Mouse (Mus musculus) cerebellum, adult 2 months (tissue): ENCODE measurements around the gene Olfr1246. TPM values are rescaled to one million over a fixed set of nuclear protein-coding genes. Genes with fewer than 3 reads are reported as not detected.
"Not testable (repeated sequence)": the region's sequence is repeated elsewhere in the genome, so short reads cannot be mapped to it uniquely, and the experiment has no call there.

ENCODE experiments used
- DNase-seq, 2 experiments: peaks; one replicate each; pipeline ENCODE4 v3.0.0; 2021
- H3K27ac ChIP-seq: fragments of 200-500 bp; 2 replicates; pipeline ENCODE4 v1.5.1; 2012; ENCODE audit warnings: low read length, control low read depth, inconsistent platforms; ENCODE audit not compliant: insufficient read depth
- H3K27me3 ChIP-seq: fragments of 200-500 bp; 2 replicates; pipeline ENCODE4 v1.6.1; 2012; ENCODE audit warnings: inconsistent platforms, mild to moderate bottlenecking, low read length, moderate library complexity; ENCODE audit not compliant: control insufficient read depth, insufficient read depth
- H3K4me1 ChIP-seq: fragments of 200-500 bp; 2 replicates; pipeline ENCODE4 v1.6.1; 2011; ENCODE audit warnings: low read length; ENCODE audit not compliant: control insufficient read depth, insufficient read depth
- H3K4me3 ChIP-seq: fragments of 200-500 bp; replicated peaks from 2 replicates; pipeline ENCODE3; 2011; ENCODE audit warnings: mild to moderate bottlenecking, low read depth, low read length, control low read depth; ENCODE audit not compliant: insufficient read depth
- CTCF ChIP-seq: fragments of 200-500 bp; IDR thresholded peaks from 2 replicates; pipeline ENCODE4 v1.5.1; 2011; ENCODE audit warnings: low read depth, mild to moderate bottlenecking, control low read depth, low read length, moderate library complexity, borderline replicate concordance; ENCODE audit not compliant: insufficient read depth
- POLR2A ChIP-seq: fragments of 200-500 bp; IDR thresholded peaks from 2 replicates; pipeline ENCODE4 v1.6.1; 2011; ENCODE audit warnings: low read length, control low read depth, borderline replicate concordance; ENCODE audit not compliant: insufficient read depth
- WGBS: fragments of 180-500 bp; shearing (Covaris S2); methylation state at CpG from one replicate; pipeline ENCODE4 v1.1.7; 2018; 5-methylcytosine and 5-hydroxymethylcytosine counted together
- polyA plus RNA-seq: library from polyadenylated mRNA; depleted of rRNA; stranded (reverse); fragments of >200 nt; gene quantifications from 2 replicates; pipeline ENCODE4 v1.2.3, GENCODE M21; 2012; rRNA removed

The Olfr1246 gene
- polyA plus RNA-seq, result not detected in 2 replicates

GRCm38 (mm10) chr2:89593057-89593456, at the start of gene Olfr1246:
Olfr1246 (minus strand) TSS chr2:89593157.
- WGBS, result 69% methylated on average over 2 of the region's 2 CpGs

GRCm38 (mm10) chr2:89634883-89635282, 41.9 kb upstream of the Olfr1246 start, which contains the start of gene Olfr1249:
Olfr1249 (minus strand) TSS chr2:89634983.
- TF ChIP-seq CTCF, result no peak
- TF ChIP-seq POLR2A, result no peak
- H3K27ac ChIP-seq, result no peak within 1 kb of the TSS
- WGBS, result 88% methylated on average over 2 of the region's 2 CpGs
- no peaks in the 10 kb centered on the region for H3K4me1 ChIP-seq
- no peaks in the 10 kb centered on the region for H3K27me3 ChIP-seq
- no peak for DNase-seq
- H3K4me3 ChIP-seq, result no peak within 1 kb of the TSS

More at GRCm38 (mm10) chr2:89593057-89593456, at the start of gene Olfr1246:
- Histone ChIP-seq H3K4me1 (no peaks in the 10 kb centered on the region), H3K27ac (no peak within 1 kb of the TSS), H3K4me3 (no peak within 1 kb of the TSS), H3K27me3 (no peaks in the 10 kb centered on the region)
- no peak for DNase-seq
- TF ChIP-seq CTCF (no peak), POLR2A (no peak)

- H3K4me1 ChIP-seq, H3K27me3 ChIP-seq, H3K27ac ChIP-seq, DNase-seq, H3K4me3 ChIP-seq: not testable (repeated sequence)
- WGBS, result 76% methylated on average over 1 of the region's 1 CpGs
These were observed 25.2 kb upstream of the Olfr1246 start, which contains the start of gene Olfr1248 for GRCm38 (mm10) chr2:89618145-89618544. Olfr1248 (minus strand) TSS chr2:89618245.

GRCm38 (mm10) chr2:89614030-89614429, 21.1 kb upstream of the Olfr1246 start, which contains the start of gene Olfr1247:
Olfr1247 (minus strand) TSS chr2:89614130.
- H3K4me1 ChIP-seq, result no peaks in the 10 kb centered on the region
- H3K4me3 ChIP-seq, result no peak within 1 kb of the TSS
- DNase-seq, result no peak
- 88% methylated on average over 2 of the region's 2 CpGs for WGBS
- no peaks in the 10 kb centered on the region for H3K27me3 ChIP-seq
- TF ChIP-seq POLR2A (no peak), CTCF (no peak)
- no peak within 1 kb of the TSS for H3K27ac ChIP-seq

GRCm38 (mm10) chr2:89578347-89578746, 14.6 kb downstream of the Olfr1246 start, which contains the start of gene Olfr1245:
Olfr1245 (minus strand) TSS chr2:89578447.
- Histone ChIP-seq H3K27ac (no peak within 1 kb of the TSS), H3K27me3 (no peaks in the 10 kb centered on the region), H3K4me3 (no peak within 1 kb of the TSS), H3K4me1 (no peaks in the 10 kb centered on the region)
- TF ChIP-seq POLR2A (no peak), CTCF (no peak)
- WGBS, result 90% methylated on average over 1 of the region's 1 CpGs
- DNase-seq, result no peak

GRCm38 (mm10) chr2:89562706-89563105, 30.3 kb downstream of the Olfr1246 start:
- H3K4me3 ChIP-seq, H3K27ac ChIP-seq, DNase-seq, H3K27me3 ChIP-seq, H3K4me1 ChIP-seq: not testable (repeated sequence)
- whole genome bisulfite sequencing, result 36% methylated on average over 2 of the region's 2 CpGs

GRCm38 (mm10) chr2:89544516-89544915, 48.4 kb downstream of the Olfr1246 start:
- H3K27ac ChIP-seq, result no peak overlapping the region
- WGBS, result 50% methylated on average over 2 of the region's 2 CpGs
- no peak overlapping the region for H3K4me3 ChIP-seq
- TF ChIP-seq POLR2A, result no peak
- no peak for TF ChIP-seq CTCF
- no peaks in the 10 kb centered on the region for H3K4me1 ChIP-seq
- no peaks in the 10 kb centered on the region for H3K27me3 ChIP-seq
- no peak for DNase-seq

GRCm38 (mm10) chr2:89539923-89540322, 53.0 kb downstream of the Olfr1246 start:
- H3K4me3 ChIP-seq, result no peak overlapping the region
- H3K27ac ChIP-seq, result no peak overlapping the region
- no peaks in the 10 kb centered on the region for H3K4me1 ChIP-seq
- DNase-seq, result no peak
- no peaks in the 10 kb centered on the region for H3K27me3 ChIP-seq
- WGBS, result 72% methylated on average over 1 of the region's 1 CpGs
- TF ChIP-seq POLR2A, result no peak
- no peak for TF ChIP-seq CTCF

Other genes starting within 250 kb of the Olfr1246 start
- gene Olfr1234, start 228.3 kb downstream of the Olfr1246 start, polyA plus RNA-seq, result not detected in 2 replicates
- not detected in 2 replicates for gene Olfr1238, start 183.5 kb downstream of the Olfr1246 start, polyA plus RNA-seq
- gene Olfr1239, start 172.8 kb downstream of the Olfr1246 start, polyA plus RNA-seq, result not detected in 2 replicates
- gene Olfr1240, start 150.2 kb downstream of the Olfr1246 start, polyA plus RNA-seq, result not detected in 2 replicates
- not detected in 2 replicates for gene Olfr1241, start 106.0 kb downstream of the Olfr1246 start, polyA plus RNA-seq
- not detected in 2 replicates for gene Olfr1242, start 94.8 kb downstream of the Olfr1246 start, polyA plus RNA-seq
- gene Olfr1243, start 61.7 kb downstream of the Olfr1246 start, polyA plus RNA-seq, result not detected in 2 replicates
- not detected in 2 replicates for gene Olfr1245, start 14.7 kb downstream of the Olfr1246 start, polyA plus RNA-seq
- 0.02 TPM in 1 of 2 replicates, not detected in the other for gene Olfr1247, start 21.0 kb upstream of the Olfr1246 start, polyA plus RNA-seq
- not detected in 2 replicates for gene Olfr1248, start 25.1 kb upstream of the Olfr1246 start, polyA plus RNA-seq
- gene Olfr1249, start 41.8 kb upstream of the Olfr1246 start, polyA plus RNA-seq, result not detected in 2 replicates
- not detected in 2 replicates for gene Olfr1250, start 68.3 kb upstream of the Olfr1246 start, polyA plus RNA-seq
- not detected in 2 replicates for gene Olfr1251, start 78.8 kb upstream of the Olfr1246 start, polyA plus RNA-seq
- not detected in 2 replicates for gene Olfr1252, start 131.9 kb upstream of the Olfr1246 start, polyA plus RNA-seq
- not detected in 2 replicates for gene Olfr1253, start 163.9 kb upstream of the Olfr1246 start, polyA plus RNA-seq
- gene Olfr1254, start 200.5 kb upstream of the Olfr1246 start, polyA plus RNA-seq, result not detected in 2 replicates
- gene Olfr1255, start 218.9 kb upstream of the Olfr1246 start, polyA plus RNA-seq, result not detected in 2 replicates
- gene Olfr1256, start 248.4 kb upstream of the Olfr1246 start, polyA plus RNA-seq, result not detected in 2 replicates